Mouse (Mus musculus): ENCODE data around the gene Nemp1.

- TF ChIP-seq CTCF (IDR thresholded peaks at IDR 0.05; ENCODE audit: insufficient read depth, low read depth, low read length) (no peak), POLR2A (IDR thresholded peaks at IDR 0.05; ENCODE audit: insufficient read depth, low read depth, low read length) (no peak)
Observed at GRCm38 (mm10) chr10:127679208-127679607, 12.5 kb downstream of the Nemp1 start.

Measured in olfactory bulb, adult 2 months (tissue).